Mouse (Mus musculus): ENCODE measurements around the gene St13. TPM values are rescaled to one million over a fixed set of nuclear protein-coding genes. Genes with fewer than 3 reads are reported as not detected.

The St13 gene
- polyA plus RNA-seq (2015; fragmentation: Nextera tagmentation; extraction: Ambion mirVana), result 104 and 121 TPM in 2 replicates

GRCm38 (mm10) chr15:81399638-81400315, at the start of gene St13, which contains the start of gene Xpnpep3:
Gene St13, minus strand, starts transcription at chr15:81400077.
Gene Xpnpep3, plus strand, starts transcription at chr15:81400138.
- peaks cover 15% of the 10 kb centered on the region for H3K4me1 ChIP-seq (ENCODE audit: control insufficient read depth, insufficient read depth, low read length)
- peak within 1 kb of the TSS; percentile 96 for H3K9ac ChIP-seq (ENCODE audit: low read length)
- no peaks in the 10 kb centered on the region for H3K36me3 ChIP-seq (ENCODE audit: control insufficient read depth, insufficient read depth)
- peak; percentile 98 for ATAC-seq (replicated peaks; ENCODE audit: extremely low read depth, insufficient read depth, low FRiP score)
- no peaks in the 10 kb centered on the region for H3K27me3 ChIP-seq (ENCODE audit: control insufficient read depth, insufficient read depth, low read length)
- peak within 1 kb of the TSS; percentile 96 for H3K4me3 ChIP-seq (ENCODE audit: low read length)
- H3K4me2 ChIP-seq (ENCODE audit: low read depth, low read length), result peak within 1 kb of the TSS; percentile 82
- no peaks in the 10 kb centered on the region for H3K9me3 ChIP-seq (replicated peaks; ENCODE audit: control insufficient read depth, low read length)
- H3K27ac ChIP-seq (ENCODE audit: low read length), result peak within 1 kb of the TSS; percentile 97
- WGBS, result under 1% methylated on average over 50 of the region's 50 CpGs

DNA sequence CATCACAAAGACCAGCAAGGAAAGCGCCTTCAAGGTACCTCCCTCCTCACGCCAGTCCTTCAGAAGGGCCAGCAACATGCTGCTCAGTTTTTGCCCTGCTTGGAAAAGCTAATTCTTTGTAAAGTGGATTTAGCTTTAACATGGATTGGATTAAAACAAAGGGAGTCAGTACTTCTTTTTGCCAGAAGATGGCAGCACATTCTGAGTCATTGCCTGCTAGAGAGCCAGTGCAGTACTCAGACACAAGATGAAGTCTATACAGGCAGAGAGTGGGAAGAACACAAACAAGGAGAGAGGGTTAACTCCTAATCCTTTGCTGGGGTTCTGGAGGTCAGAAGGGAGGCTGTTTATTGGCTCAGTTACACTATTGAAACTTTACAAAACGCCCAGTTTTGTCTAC, 48.6 kb upstream of the St13 start:
- 38% methylated on average over 3 of the region's 3 CpGs for WGBS
- no peak overlapping the region for H3K4me2 ChIP-seq (ENCODE audit: low read depth, low read length)
- no peak overlapping the region for H3K4me3 ChIP-seq (ENCODE audit: low read length)
- ATAC-seq (replicated peaks; ENCODE audit: extremely low read depth, insufficient read depth, low FRiP score), result 0 out of 2 replicates have a peak, but pooled peaks have one; percentile 58
- no peaks in the 10 kb centered on the region for H3K27me3 ChIP-seq (ENCODE audit: control insufficient read depth, insufficient read depth, low read length)
- H3K9ac ChIP-seq (ENCODE audit: low read length), result no peak overlapping the region
- no peak overlapping the region for H3K27ac ChIP-seq (ENCODE audit: low read length)
- peaks cover 12% of the 10 kb centered on the region for H3K36me3 ChIP-seq (ENCODE audit: control insufficient read depth, insufficient read depth)
- H3K9me3 ChIP-seq (replicated peaks; ENCODE audit: control insufficient read depth, low read length), result no peaks in the 10 kb centered on the region
- no peaks in the 10 kb centered on the region for H3K4me1 ChIP-seq (ENCODE audit: control insufficient read depth, insufficient read depth, low read length)

GRCm38 (mm10) chr15:81439236-81439635, 39.4 kb upstream of the St13 start:
- Histone ChIP-seq H3K9me3 (replicated peaks; ENCODE audit: control insufficient read depth, low read length) (no peaks in the 10 kb centered on the region), H3K4me1 (ENCODE audit: control insufficient read depth, insufficient read depth, low read length) (no peaks in the 10 kb centered on the region), H3K36me3 (ENCODE audit: control insufficient read depth, insufficient read depth) (peaks cover 2% of the 10 kb centered on the region; the same call in 1 of the 2 replicates), H3K4me2 (ENCODE audit: low read depth, low read length) (no peak overlapping the region), H3K27me3 (ENCODE audit: control insufficient read depth, insufficient read depth, low read length) (no peaks in the 10 kb centered on the region), H3K4me3 (ENCODE audit: low read length) (no peak overlapping the region), H3K9ac (ENCODE audit: low read length) (no peak overlapping the region), H3K27ac (ENCODE audit: low read length) (no peak overlapping the region)
- ATAC-seq (replicated peaks; ENCODE audit: extremely low read depth, insufficient read depth, low FRiP score), result no peak

DNA sequence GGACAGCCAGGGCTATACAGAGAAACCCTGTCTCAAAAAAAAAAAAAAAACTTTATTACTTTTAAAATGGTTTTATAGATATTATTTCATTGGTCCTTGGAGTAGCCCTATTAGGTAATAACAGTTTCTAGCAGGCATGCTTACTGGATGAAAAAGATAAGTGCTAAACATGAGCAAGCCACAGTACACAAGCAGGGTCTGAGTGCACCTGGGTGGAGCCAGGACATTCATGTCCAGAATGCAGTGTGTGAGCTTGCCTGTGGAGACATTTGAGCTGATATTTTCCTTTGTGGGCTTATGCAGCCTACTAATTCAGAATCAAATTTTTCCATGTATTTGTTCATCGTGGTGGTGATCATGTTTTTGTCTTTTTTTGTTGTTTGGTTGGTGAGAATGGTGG, 38.5 kb upstream of the St13 start:
- H3K9ac ChIP-seq (ENCODE audit: low read length), result no peak overlapping the region
- no peaks in the 10 kb centered on the region for H3K9me3 ChIP-seq (replicated peaks; ENCODE audit: control insufficient read depth, low read length)
- 96% methylated on average over 1 of the region's 1 CpGs for WGBS
- H3K4me3 ChIP-seq (ENCODE audit: low read length), result no peak overlapping the region
- peaks cover 2% of the 10 kb centered on the region; the same call in 1 of the 2 replicates for H3K36me3 ChIP-seq (ENCODE audit: control insufficient read depth, insufficient read depth)
- no peaks in the 10 kb centered on the region for H3K4me1 ChIP-seq (ENCODE audit: control insufficient read depth, insufficient read depth, low read length)
- H3K27ac ChIP-seq (ENCODE audit: low read length), result no peak overlapping the region
- no peak for ATAC-seq (replicated peaks; ENCODE audit: extremely low read depth, insufficient read depth, low FRiP score)
- no peaks in the 10 kb centered on the region for H3K27me3 ChIP-seq (ENCODE audit: control insufficient read depth, insufficient read depth, low read length)
- no peak overlapping the region for H3K4me2 ChIP-seq (ENCODE audit: low read depth, low read length)

DNA sequence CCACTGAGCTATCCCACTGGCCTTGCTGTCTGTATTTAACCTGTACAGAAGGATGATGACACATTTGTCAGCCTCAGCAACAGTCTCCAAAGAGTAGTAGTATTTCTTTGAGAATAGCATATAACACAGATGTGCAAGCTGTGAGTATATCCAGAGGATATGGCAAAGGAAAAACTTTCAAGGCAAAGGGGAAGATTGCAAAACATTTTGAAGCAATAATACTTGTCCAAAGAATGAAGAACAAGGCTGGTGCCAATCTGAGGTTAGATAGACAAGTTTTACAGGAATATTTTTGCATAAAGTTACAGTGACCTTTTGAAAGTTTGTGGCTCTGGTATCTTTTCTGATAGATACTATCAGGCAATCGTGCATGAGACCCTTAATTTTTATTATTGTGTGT, 31.3 kb upstream of the St13 start:
- Histone ChIP-seq H3K9me3 (replicated peaks; ENCODE audit: control insufficient read depth, low read length) (no peaks in the 10 kb centered on the region), H3K4me1 (ENCODE audit: control insufficient read depth, insufficient read depth, low read length) (no peaks in the 10 kb centered on the region), H3K36me3 (ENCODE audit: control insufficient read depth, insufficient read depth) (peaks cover 11% of the 10 kb centered on the region), H3K27ac (ENCODE audit: low read length) (no peak overlapping the region), H3K9ac (ENCODE audit: low read length) (no peak overlapping the region), H3K4me3 (ENCODE audit: low read length) (no peak overlapping the region), H3K4me2 (ENCODE audit: low read depth, low read length) (no peak overlapping the region), H3K27me3 (ENCODE audit: control insufficient read depth, insufficient read depth, low read length) (no peaks in the 10 kb centered on the region)
- no peak for ATAC-seq (replicated peaks; ENCODE audit: extremely low read depth, insufficient read depth, low FRiP score)
- 81% methylated on average over 1 of the region's 1 CpGs for WGBS

GRCm38 (mm10) chr15:81427947-81428346, 28.1 kb upstream of the St13 start:
- WGBS, result 82% methylated on average over 2 of the region's 2 CpGs
- H3K27ac ChIP-seq (ENCODE audit: low read length), result no peak overlapping the region
- no peak for ATAC-seq (replicated peaks; ENCODE audit: extremely low read depth, insufficient read depth, low FRiP score)

DNA sequence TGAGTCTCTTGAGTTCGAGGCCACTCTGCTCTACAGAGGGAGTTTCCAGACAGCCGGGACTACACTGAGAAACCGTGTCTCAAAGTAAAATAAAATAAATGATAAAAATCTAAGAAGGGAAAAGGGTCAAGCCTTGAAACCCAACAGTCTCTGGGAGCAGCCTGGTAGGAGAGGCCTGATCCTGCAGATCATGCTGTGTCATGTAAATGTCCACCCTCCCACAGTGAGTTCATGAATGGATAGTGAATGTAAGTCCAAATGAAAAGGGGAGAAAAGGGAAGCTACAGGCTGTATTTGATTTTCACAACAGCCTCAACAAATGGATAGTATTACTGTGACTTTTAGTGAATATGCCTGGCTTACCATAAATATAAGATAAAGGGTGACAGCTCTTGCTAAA, 25.4 kb upstream of the St13 start:
- Histone ChIP-seq H3K4me2 (ENCODE audit: low read depth, low read length) (no peak overlapping the region), H3K36me3 (ENCODE audit: control insufficient read depth, insufficient read depth) (no peaks in the 10 kb centered on the region), H3K9ac (ENCODE audit: low read length) (no peak overlapping the region), H3K4me1 (ENCODE audit: control insufficient read depth, insufficient read depth, low read length) (no peaks in the 10 kb centered on the region), H3K9me3 (replicated peaks; ENCODE audit: control insufficient read depth, low read length) (no peaks in the 10 kb centered on the region), H3K27me3 (ENCODE audit: control insufficient read depth, insufficient read depth, low read length) (no peaks in the 10 kb centered on the region), H3K27ac (ENCODE audit: low read length) (no peak overlapping the region), H3K4me3 (ENCODE audit: low read length) (no peak overlapping the region)
- whole genome bisulfite sequencing, result 87% methylated on average over 3 of the region's 3 CpGs
- no peak for ATAC-seq (replicated peaks; ENCODE audit: extremely low read depth, insufficient read depth, low FRiP score)

More at GRCm38 (mm10) chr15:81427947-81428346, 28.1 kb upstream of the St13 start:
- Histone ChIP-seq H3K9me3 (replicated peaks; ENCODE audit: control insufficient read depth, low read length) (no peaks in the 10 kb centered on the region), H3K27me3 (ENCODE audit: control insufficient read depth, insufficient read depth, low read length) (no peaks in the 10 kb centered on the region), H3K4me3 (ENCODE audit: low read length) (no peak overlapping the region), H3K4me1 (ENCODE audit: control insufficient read depth, insufficient read depth, low read length) (no peaks in the 10 kb centered on the region), H3K9ac (ENCODE audit: low read length) (no peak overlapping the region), H3K36me3 (ENCODE audit: control insufficient read depth, insufficient read depth) (peaks cover 11% of the 10 kb centered on the region), H3K4me2 (ENCODE audit: low read depth, low read length) (no peak overlapping the region)

DNA sequence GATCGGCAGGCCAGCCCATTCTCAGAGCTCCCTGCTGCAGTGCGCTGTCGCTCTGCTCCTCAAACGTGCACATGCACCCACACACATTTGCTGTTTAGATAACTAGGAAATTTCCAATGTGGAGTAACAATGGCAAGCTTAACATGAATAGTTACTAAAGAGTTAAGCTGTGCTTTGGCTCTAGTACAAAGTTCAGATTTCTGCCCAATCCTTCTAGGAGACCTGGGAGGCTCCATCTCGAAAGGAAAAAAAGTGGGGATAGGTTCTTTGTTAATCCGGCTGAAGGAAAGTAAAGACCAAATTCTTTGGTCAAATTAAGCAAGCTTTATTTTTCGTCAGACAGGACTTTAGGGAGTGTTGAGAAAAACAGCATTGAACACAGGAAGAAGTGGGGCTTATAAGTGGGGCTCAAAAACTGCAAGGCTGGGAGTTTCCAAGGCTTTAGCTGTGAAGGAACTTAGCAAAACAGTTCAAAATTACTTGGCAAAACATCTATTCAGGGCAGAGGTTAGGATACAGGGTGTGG, 22.3 kb upstream of the St13 start:
- WGBS, result 72% methylated on average over 7 of the region's 7 CpGs

DNA sequence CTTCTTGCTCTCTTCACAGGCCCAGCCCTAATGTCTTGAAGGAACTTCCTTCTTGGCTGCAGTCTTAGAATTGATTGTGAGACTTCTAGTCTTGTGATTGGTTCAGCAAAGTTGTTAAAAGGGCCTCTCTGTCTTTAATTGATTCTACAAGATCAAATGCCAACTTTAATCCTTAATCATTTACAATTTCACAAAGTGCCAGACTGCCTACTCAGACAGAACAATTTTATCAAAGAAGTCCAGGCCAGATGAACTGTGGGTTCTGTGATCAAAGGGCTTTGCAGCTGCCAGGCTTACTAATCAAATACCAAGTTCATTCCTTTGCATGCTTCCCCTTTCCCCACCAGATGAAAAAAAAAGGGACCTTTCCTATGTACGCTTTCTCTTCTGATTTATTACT, 21.6 kb upstream of the St13 start:
- no peak overlapping the region for H3K4me3 ChIP-seq (ENCODE audit: low read length)
- H3K9ac ChIP-seq (ENCODE audit: low read length), result no peak overlapping the region
- H3K9me3 ChIP-seq (replicated peaks; ENCODE audit: control insufficient read depth, low read length), result no peaks in the 10 kb centered on the region
- H3K36me3 ChIP-seq (ENCODE audit: control insufficient read depth, insufficient read depth), result no peaks in the 10 kb centered on the region
- ATAC-seq (replicated peaks; ENCODE audit: extremely low read depth, insufficient read depth, low FRiP score), result no peak
- no peak overlapping the region for H3K4me2 ChIP-seq (ENCODE audit: low read depth, low read length)
- H3K27me3 ChIP-seq (ENCODE audit: control insufficient read depth, insufficient read depth, low read length), result no peaks in the 10 kb centered on the region
- H3K4me1 ChIP-seq (ENCODE audit: control insufficient read depth, insufficient read depth, low read length), result peaks cover 3% of the 10 kb centered on the region
- WGBS, result 63% methylated on average over 1 of the region's 1 CpGs
- no peak overlapping the region for H3K27ac ChIP-seq (ENCODE audit: low read length)

More for the DNA sequence above, 22.3 kb upstream of the St13 start:
- Histone ChIP-seq H3K4me2 (ENCODE audit: low read depth, low read length) (no peak overlapping the region), H3K27me3 (ENCODE audit: control insufficient read depth, insufficient read depth, low read length) (no peaks in the 10 kb centered on the region), H3K36me3 (ENCODE audit: control insufficient read depth, insufficient read depth) (no peaks in the 10 kb centered on the region), H3K4me1 (ENCODE audit: control insufficient read depth, insufficient read depth, low read length) (no peaks in the 10 kb centered on the region), H3K9ac (ENCODE audit: low read length) (no peak overlapping the region), H3K4me3 (ENCODE audit: low read length) (no peak overlapping the region), H3K27ac (ENCODE audit: low read length) (no peak overlapping the region), H3K9me3 (replicated peaks; ENCODE audit: control insufficient read depth, low read length) (no peaks in the 10 kb centered on the region)
- no peak for ATAC-seq (replicated peaks; ENCODE audit: extremely low read depth, insufficient read depth, low FRiP score)
